8 mouse cellular contexts compared by ENCODE assay signal in genomic region chr7:29155196-29155837, GRCm38 (mm10). TPM values are rescaled to one million over a fixed set of nuclear protein-coding genes. Genes with fewer than 3 reads are reported as not detected.
DNase-seq lines count a peak whose midpoint lies in the region; ATAC-seq lines count a peak whose summit lies in the region.

No protein-coding gene starts in this region.

- H3K4me1 ChIP-seq in hindbrain, embryonic 14.5 days (replicated peaks; ENCODE audit: control insufficient read depth, insufficient read depth, low read length), result 0 out of 2 replicates have a peak, but pooled peaks cover 5% of the 10 kb centered on the region

- H3K9ac ChIP-seq in hindbrain, embryonic 14.5 days, result peak overlapping the region; percentile 81

- peak; percentile 90 for ATAC-seq in hindbrain, embryonic 14.5 days (ENCODE audit: low FRiP score)

- H3K9me3 ChIP-seq in hindbrain, embryonic 14.5 days (ENCODE audit: control insufficient read depth, low read length), result no peaks in the 10 kb centered on the region; the same call in 1 of the 2 replicates

- peak; percentile 77 for DNase-seq in T-cell, adult 2 months (ENCODE audit: low spot score)
- peak; percentile 94 to 97 for DNase-seq in cerebellum, postnatal 25 days
- DNase-seq in frontal cortex, postnatal 25 days (ENCODE audit: low spot score in 2 of 2), result peak; percentile 67 to 85
- DNase-seq in hindbrain, embryonic 14.5 days (ENCODE audit: low spot score), result peak; percentile 86
- DNase-seq in layer of hippocampus, postnatal 36 days, result peak; percentile 87 to 88
- DNase-seq in lung, postnatal 25 days (ENCODE audit: low spot score), result peak; percentile 90
- peak; percentile 77 for DNase-seq in retina, postnatal 7 days (ENCODE audit: low read depth, low spot score)
- peak; percentile 81 for DNase-seq in urinary bladder, adult 2 months (ENCODE audit: low spot score)

- 7% methylated on average over 37 of the region's 37 CpGs for WGBS in hindbrain, embryonic 14.5 days

- H3K27me3 ChIP-seq in hindbrain, embryonic 14.5 days (ENCODE audit: control insufficient read depth, insufficient read depth, low read length), result 0 out of 2 replicates have a peak, but pooled peaks cover 5% of the 10 kb centered on the region

- H3K27ac ChIP-seq in hindbrain, embryonic 14.5 days, result peak overlapping the region; percentile 89

- peak overlapping the region; percentile 90 for H3K4me2 ChIP-seq in hindbrain, embryonic 14.5 days (replicated peaks)

- no peaks in the 10 kb centered on the region for H3K36me3 ChIP-seq in hindbrain, embryonic 14.5 days (replicated peaks; ENCODE audit: control insufficient read depth, insufficient read depth)

- peak overlapping the region; percentile 82 for H3K4me3 ChIP-seq in hindbrain, embryonic 14.5 days (replicated peaks; ENCODE audit: low read length)

RNA-seq across cellular contexts. Expression of gene Fam98c, which starts 0.7 kb away (rescaled TPM):
- polyA plus RNA-seq in hindbrain, embryonic 14.5 days (2014; fragmentation: Nextera tagmentation; extraction: Ambion mirVana), result 25.8 and 32.8 TPM in 2 replicates
- 10 to 100 TPM; 30.0 to 32.1 TPM for total RNA-seq in layer of hippocampus, postnatal 36 days (2021)
- polyA plus RNA-seq in urinary bladder, adult 2 months (2012; rRNA removed), result 40.5 and 52.7 TPM in 2 replicates

RNA-seq across cellular contexts. Expression of gene Ggn, which starts 14.7 kb away (rescaled TPM):
- polyA plus RNA-seq in hindbrain, embryonic 14.5 days (2014; fragmentation: Nextera tagmentation; extraction: Ambion mirVana), result 0.36 and 1.0 TPM in 2 replicates
- under 1 TPM; 0.76 to 0.77 TPM for total RNA-seq in layer of hippocampus, postnatal 36 days (2021)
- polyA plus RNA-seq in urinary bladder, adult 2 months (2012; rRNA removed), result 0.69 and 1.1 TPM in 2 replicates

RNA-seq across cellular contexts. Expression of gene Spred3, which starts 14.9 kb away (rescaled TPM):
- 10.3 and 10.5 TPM in 2 replicates for polyA plus RNA-seq in hindbrain, embryonic 14.5 days (2014; fragmentation: Nextera tagmentation; extraction: Ambion mirVana)
- total RNA-seq in layer of hippocampus, postnatal 36 days (2021), result 10 to 100 TPM; 45.3 to 51.0 TPM
- 15.6 and 18.4 TPM in 2 replicates for polyA plus RNA-seq in urinary bladder, adult 2 months (2012; rRNA removed)

RNA-seq across cellular contexts. Expression of gene Rasgrp4, which starts 20.7 kb away (rescaled TPM):
- 0.91 and 1.1 TPM in 2 replicates for polyA plus RNA-seq in hindbrain, embryonic 14.5 days (2014; fragmentation: Nextera tagmentation; extraction: Ambion mirVana)
- 1 to 10 TPM; 1.1 to 1.7 TPM for total RNA-seq in layer of hippocampus, postnatal 36 days (2021)
- polyA plus RNA-seq in urinary bladder, adult 2 months (2012; rRNA removed), result 5.6 and 6.7 TPM in 2 replicates

RNA-seq across cellular contexts. Expression of gene Psmd8, which starts 25.2 kb away (rescaled TPM):
- polyA plus RNA-seq in hindbrain, embryonic 14.5 days (2014; fragmentation: Nextera tagmentation; extraction: Ambion mirVana), result 295 and 302 TPM in 2 replicates
- total RNA-seq in layer of hippocampus, postnatal 36 days (2021), result 100 to 1,000 TPM; 136 to 154 TPM
- polyA plus RNA-seq in urinary bladder, adult 2 months (2012; rRNA removed), result 171 and 187 TPM in 2 replicates

Comparison
In these comparisons a context has a peak if more than half of its experiments do, and no peak if none do; other contexts are left out.
1. Peak in every context shown above with its lines: DNase-seq, ATAC-seq, H3K4me3 ChIP-seq and H3K27ac ChIP-seq.